In the genomic region with DNA sequence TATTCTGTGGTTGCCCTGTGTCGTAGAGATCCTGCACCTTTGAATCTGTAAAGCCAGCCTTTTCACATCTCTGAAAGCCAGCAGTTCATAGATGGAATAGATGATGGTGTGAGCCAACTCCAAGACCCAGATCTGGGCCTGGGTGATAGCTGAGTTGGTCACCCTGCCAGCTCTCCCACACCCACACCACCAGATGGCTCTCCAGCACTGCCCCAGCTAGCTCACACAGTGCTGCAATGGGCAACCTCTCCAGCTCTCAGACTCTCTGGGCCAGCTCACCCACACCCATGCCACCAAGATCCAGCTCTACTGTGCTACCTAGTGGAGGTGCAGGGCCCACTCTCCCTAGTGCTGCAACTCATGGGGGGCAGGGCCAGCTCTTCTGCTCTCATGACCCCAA, we compare ENCODE assay signal across 13 mouse cellular contexts. TPM values are rescaled to one million over a fixed set of nuclear protein-coding genes. Genes with fewer than 3 reads are reported as not detected.
DNase-seq lines count a peak whose midpoint lies in the region; ATAC-seq and TF ChIP-seq lines count a peak whose summit lies in the region.
"Had no signal": no experiment of that assay in that cellular context is flagged by ENCODE, and none has a peak within 500 bp of the region (broad histone marks: within the 10 kb centered on the region; RNA-seq: fewer than 3 reads in every experiment).

No protein-coding gene starts in this region.

- H3K4me2 ChIP-seq in forebrain, postnatal 0 days (ENCODE audit: low read depth) = no peak overlapping the region
- no peak overlapping the region for H3K4me2 ChIP-seq in forebrain, embryonic 15.5 days (replicated peaks)
- H3K4me2 ChIP-seq: hindbrain, embryonic 15.5 days; limb, embryonic 13.5 days; midbrain, embryonic 12.5 days; stomach, embryonic 15.5 days had no signal

- no peak for TF ChIP-seq EP300 in heart, adult 2 months (IDR thresholded peaks at IDR 0.05; ENCODE audit: insufficient read depth, low read depth, low read length)

- H3K79me2 ChIP-seq in heart, adult 2 months (replicated peaks; ENCODE audit: control insufficient read depth, insufficient read depth, low read length) = no peaks in the 10 kb centered on the region

- no peak overlapping the region for H3K4me3 ChIP-seq in forebrain, postnatal 0 days (ENCODE audit: low read depth, low read length)
- H3K4me3 ChIP-seq in forebrain, embryonic 15.5 days = no peak overlapping the region
- H3K4me3 ChIP-seq in heart, adult 2 months = no peak overlapping the region
- H3K4me3 ChIP-seq: hindbrain, embryonic 15.5 days; limb, embryonic 13.5 days; midbrain, embryonic 12.5 days; stomach, embryonic 15.5 days had no signal

- no peak overlapping the region for H3K9ac ChIP-seq in forebrain, postnatal 0 days
- H3K9ac ChIP-seq in forebrain, embryonic 15.5 days (replicated peaks) = no peak overlapping the region
- no peak overlapping the region for H3K9ac ChIP-seq in heart, adult 2 months (ENCODE audit: low read depth, low read length)
- H3K9ac ChIP-seq: hindbrain, embryonic 15.5 days; limb, embryonic 13.5 days; midbrain, embryonic 12.5 days; stomach, embryonic 15.5 days had no signal

- peaks cover 12% of the 10 kb centered on the region; the same call in 1 of the 2 replicates for H3K4me1 ChIP-seq in forebrain, postnatal 0 days (ENCODE audit: insufficient read depth)
- H3K4me1 ChIP-seq in forebrain, embryonic 15.5 days = peaks cover 19% of the 10 kb centered on the region
- H3K4me1 ChIP-seq in heart, adult 2 months (ENCODE audit: control insufficient read depth, insufficient read depth, low read length) = no peaks in the 10 kb centered on the region

- no peaks in the 10 kb centered on the region for H3K27me3 ChIP-seq in forebrain, postnatal 0 days (ENCODE audit: insufficient read depth, low read length)
- H3K27me3 ChIP-seq in forebrain, embryonic 15.5 days = no peaks in the 10 kb centered on the region
- H3K27me3 ChIP-seq in heart, adult 2 months (ENCODE audit: control insufficient read depth, insufficient read depth, low read length) = 0 out of 2 replicates have a peak, but pooled peaks cover 2% of the 10 kb centered on the region
- H3K27me3 ChIP-seq: hindbrain, embryonic 15.5 days had no signal

- no peak for ATAC-seq in forebrain, postnatal 0 days
- ATAC-seq in forebrain, embryonic 15.5 days (replicated peaks) = no peak
- 0 out of 2 replicates have a peak, but pooled peaks have one; percentile 31 for ATAC-seq in megakaryocyte-erythroid progenitor cell, adult 5-6 weeks (replicated peaks; ENCODE audit: low FRiP score, low TSS enrichment, poor library complexity, severe bottlenecking)

- TF ChIP-seq POLR2A in heart, adult 2 months (IDR thresholded peaks at IDR 0.05; ENCODE audit: insufficient read depth, low read depth, low read length) = no peak

- H3K27ac ChIP-seq in forebrain, postnatal 0 days (ENCODE audit: low read depth, low read length) = no peak overlapping the region
- no peak overlapping the region for H3K27ac ChIP-seq in forebrain, embryonic 15.5 days (replicated peaks)
- no peak overlapping the region for H3K27ac ChIP-seq in heart, adult 2 months
- H3K27ac ChIP-seq: hindbrain, embryonic 15.5 days; limb, embryonic 13.5 days; midbrain, embryonic 12.5 days; stomach, embryonic 15.5 days had no signal

- peak; percentile 39 for TF ChIP-seq CTCF in forebrain, postnatal 0 days (IDR thresholded peaks at IDR 0.05; ENCODE audit: low read depth)
- no peak for TF ChIP-seq CTCF in heart, adult 2 months (IDR thresholded peaks at IDR 0.05)

- intact Hi-C loops in left cerebral cortex, postnatal 25 days (cut with DNase I) = no loop called here
- intact Hi-C loops in heart, adult 2 months (cut with DNase I) = no loop called here

- DNase-seq in forebrain, postnatal 0 days = no peak
- DNase-seq in left cerebral cortex, postnatal 25 days (ENCODE audit: low spot score in 2 of 2) = peak; percentile 15 to 63
- DNase-seq in left cerebral cortex, adult 9 months (ENCODE audit: low spot score in 2 of 2) = no peak
- DNase-seq in cerebellum, adult 11 months = peak; percentile 69
- no peak for DNase-seq in testis, postnatal 14 days (ENCODE audit: low spot score)
- no peak for DNase-seq in heart, adult 2 months
- DNase-seq: gastrocnemius, postnatal 25 days had no signal

- H3K36me3 ChIP-seq in forebrain, postnatal 0 days (ENCODE audit: insufficient read depth) = no peaks in the 10 kb centered on the region
- H3K36me3 ChIP-seq in forebrain, embryonic 15.5 days = no peaks in the 10 kb centered on the region
- no peaks in the 10 kb centered on the region for H3K36me3 ChIP-seq in heart, adult 2 months (ENCODE audit: control insufficient read depth, insufficient read depth, low read length)
- H3K36me3 ChIP-seq: hindbrain, embryonic 15.5 days; limb, embryonic 13.5 days; midbrain, embryonic 12.5 days; stomach, embryonic 15.5 days had no signal

- H3K9me3 ChIP-seq in forebrain, postnatal 0 days (ENCODE audit: low read length) = no peaks in the 10 kb centered on the region
- no peaks in the 10 kb centered on the region for H3K9me3 ChIP-seq in forebrain, embryonic 15.5 days
- H3K9me3 ChIP-seq: hindbrain, embryonic 15.5 days; limb, embryonic 13.5 days; midbrain, embryonic 12.5 days; stomach, embryonic 15.5 days had no signal

- 85% methylated on average over 1 of the region's 1 CpGs for WGBS in forebrain, postnatal 0 days
- 92% methylated on average over 1 of the region's 1 CpGs for WGBS in forebrain, embryonic 15.5 days
- 73% methylated on average over 1 of the region's 1 CpGs for WGBS in heart, adult 2 months

RNA-seq across cellular contexts. Expression of gene Sergef, which starts 3.6 kb away (rescaled TPM):
- 50.7 and 54.5 TPM in 2 replicates for total RNA-seq in forebrain, postnatal 0 days (2014; rRNA removed)
- 40.4 and 46.9 TPM in 2 replicates for polyA plus RNA-seq in forebrain, postnatal 0 days (2015; fragmentation: Nextera tagmentation; extraction: Ambion mirVana)
- 28.4 and 29.4 TPM in 2 replicates for polyA plus RNA-seq in forebrain, embryonic 15.5 days (2015; fragmentation: Nextera tagmentation; extraction: Ambion mirVana)
- total RNA-seq in left cerebral cortex, postnatal 25 days (2021) = 10 to 100 TPM; 59.7 to 69.3 TPM
- total RNA-seq in megakaryocyte-erythroid progenitor cell, adult 5-6 weeks (2014; fragmentation: Nextera tagmentation) = 8.6 and 17.3 TPM in 2 replicates
- 9.0 and 10.2 TPM in 2 replicates for total RNA-seq in megakaryocyte-erythroid progenitor cell, adult 5-6 weeks (2017)
- 1 to 10 TPM; 2.9 to 5.1 TPM for total RNA-seq in heart, adult 2 months (2021)
- polyA plus RNA-seq in heart, adult 2 months (2012; rRNA removed) = 3.6 and 4.9 TPM in 2 replicates

RNA-seq across cellular contexts. Expression of gene Tph1, which starts 29.2 kb away (rescaled TPM):
- total RNA-seq in forebrain, postnatal 0 days (2014; rRNA removed) = 1.3 and 3.6 TPM in 2 replicates
- 0.99 and 1.9 TPM in 2 replicates for polyA plus RNA-seq in forebrain, postnatal 0 days (2015; fragmentation: Nextera tagmentation; extraction: Ambion mirVana)
- 0.46 and 2.9 TPM in 2 replicates for polyA plus RNA-seq in forebrain, embryonic 15.5 days (2015; fragmentation: Nextera tagmentation; extraction: Ambion mirVana)
- total RNA-seq in left cerebral cortex, postnatal 25 days (2021) = under 1 TPM; 0.21 to 0.32 TPM
- total RNA-seq in megakaryocyte-erythroid progenitor cell, adult 5-6 weeks (2014; fragmentation: Nextera tagmentation) = not detected in 2 replicates
- total RNA-seq in megakaryocyte-erythroid progenitor cell, adult 5-6 weeks (2017) = not detected in 2 replicates
- not detected for total RNA-seq in heart, adult 2 months (2021)
- polyA plus RNA-seq in heart, adult 2 months (2012; rRNA removed) = 0.23 TPM in 1 of 2 replicates, not detected in the other

Comparison
In these comparisons a context has a peak if more than half of its experiments do, and no peak if none do; other contexts are left out.
1. DNase-seq: peak in left cerebral cortex, postnatal 25 days (2 of 2) and cerebellum, adult 11 months (single experiment); none in forebrain, postnatal 0 days (single experiment), left cerebral cortex, adult 9 months (0 of 2), testis, postnatal 14 days (single experiment) and heart, adult 2 months (0 of 2).